Mouse (Mus musculus) forebrain, embryonic 10.5 days (tissue): ENCODE measurements around the gene Slc35d1. TPM values are rescaled to one million over a fixed set of nuclear protein-coding genes. Genes with fewer than 3 reads are reported as not detected.

Experiments used
- polyA plus RNA-seq: library from polyadenylated mRNA; unstranded; fragments of >200 nt; fragmentation: Nextera tagmentation; extraction: Ambion mirVana; gene quantifications from 2 replicates; pipeline ENCODE4 v1.2.1, GENCODE M21; 2016

Slc35d1 gene
- polyA plus RNA-seq, 1 experiment from 2014 or later: 10.3 TPM

Other genes starting within 250 kb of the Slc35d1 start
- 0.31 and 0.36 TPM in 2 replicates for gene Tctex1d1, start 236.6 kb downstream of the Slc35d1 start, polyA plus RNA-seq
- not detected in 2 replicates for gene Insl5, start 188.3 kb downstream of the Slc35d1 start, polyA plus RNA-seq
- gene Mier1, start 100.8 kb downstream of the Slc35d1 start, polyA plus RNA-seq: 37.0 and 37.3 TPM in 2 replicates
- gene Wdr78, start 100.6 kb downstream of the Slc35d1 start, polyA plus RNA-seq: 4.8 and 5.0 TPM in 2 replicates
- not detected in 2 replicates for gene 4921539E11Rik, start 75.7 kb upstream of the Slc35d1 start, polyA plus RNA-seq
- 16.2 and 17.8 TPM in 2 replicates for gene Oma1, start 98.6 kb upstream of the Slc35d1 start, polyA plus RNA-seq